Mouse (Mus musculus): ENCODE data around the gene Exph5. TPM values are rescaled to one million over a fixed set of nuclear protein-coding genes. Genes with fewer than 3 reads are reported as not detected.
A peak's percentile ranks its signal among the peaks of the same experiment; 100 is the strongest.

Exph5 gene
- polyA plus RNA-seq, 1 experiment from 2014 or later: 1.4 TPM

- no peak for ATAC-seq (ENCODE audit: insufficient number of reproducible peaks, insufficient read depth, low FRiP score, low TSS enrichment, low read depth)
- Histone ChIP-seq H3K4me1 (replicated peaks) (peaks cover 6% of the 10 kb centered on the region; the same call in 1 of the 2 replicates), H3K4me3 (replicated peaks) (no peak overlapping the region), H3K9me3 (0 out of 2 replicates have a peak, but pooled peaks cover 5% of the 10 kb centered on the region), H3K27ac (no peak overlapping the region), H3K36me3 (no peaks in the 10 kb centered on the region), H3K9ac (replicated peaks) (no peak overlapping the region), H3K4me2 (no peak overlapping the region), H3K27me3 (no peaks in the 10 kb centered on the region; the same call in 1 of the 2 replicates)
- 37% methylated on average over 10 of the region's 10 CpGs for WGBS
Observed at GRCm38 (mm10) chr9:53320894-53321650, 19.6 kb downstream of the Exph5 start.

- 84% methylated on average over 8 of the region's 8 CpGs for WGBS
- no peak for ATAC-seq (ENCODE audit: insufficient number of reproducible peaks, insufficient read depth, low FRiP score, low TSS enrichment, low read depth)
- H3K4me3 ChIP-seq (replicated peaks): no peak overlapping the region
Observed at GRCm38 (mm10) chr9:53321683-53322082, 20.2 kb downstream of the Exph5 start.

GRCm38 (mm10) chr9:53323419-53324251 is 22.2 kb downstream of the Exph5 start:
- Histone ChIP-seq H3K4me1 (replicated peaks) (peaks cover 6% of the 10 kb centered on the region; the same call in 1 of the 2 replicates), H3K4me2 (no peak overlapping the region), H3K9ac (replicated peaks) (no peak overlapping the region), H3K27ac (no peak overlapping the region), H3K9me3 (0 out of 2 replicates have a peak, but pooled peaks cover 5% of the 10 kb centered on the region), H3K27me3 (no peaks in the 10 kb centered on the region; the same call in 1 of the 2 replicates), H3K36me3 (no peaks in the 10 kb centered on the region), H3K4me3 (replicated peaks) (no peak overlapping the region)
- no peak for ATAC-seq (ENCODE audit: insufficient number of reproducible peaks, insufficient read depth, low FRiP score, low TSS enrichment, low read depth)
- WGBS: 84% methylated on average over 10 of the region's 10 CpGs

More at GRCm38 (mm10) chr9:53321683-53322082, 20.2 kb downstream of the Exph5 start:
- no peaks in the 10 kb centered on the region; the same call in 1 of the 2 replicates for H3K27me3 ChIP-seq
- H3K9ac ChIP-seq (replicated peaks): no peak overlapping the region
- no peak overlapping the region for H3K4me2 ChIP-seq
- H3K4me1 ChIP-seq (replicated peaks): peaks cover 6% of the 10 kb centered on the region; the same call in 1 of the 2 replicates
- H3K36me3 ChIP-seq: no peaks in the 10 kb centered on the region
- 0 out of 2 replicates have a peak, but pooled peaks cover 5% of the 10 kb centered on the region for H3K9me3 ChIP-seq
- no peak overlapping the region for H3K27ac ChIP-seq

GRCm38 (mm10) chr9:53325363-53326090 is 24.1 kb downstream of the Exph5 start:
- H3K9ac ChIP-seq (replicated peaks): no peak overlapping the region
- H3K4me1 ChIP-seq (replicated peaks): peaks cover 6% of the 10 kb centered on the region; the same call in 1 of the 2 replicates
- WGBS: 60% methylated on average over 4 of the region's 4 CpGs
- 0 out of 2 replicates have a peak overlapping the region, but pooled peaks have one; percentile 35 for H3K27ac ChIP-seq
- no peak for ATAC-seq (ENCODE audit: insufficient number of reproducible peaks, insufficient read depth, low FRiP score, low TSS enrichment, low read depth)
- 0 out of 2 replicates have a peak, but pooled peaks cover 3% of the 10 kb centered on the region for H3K9me3 ChIP-seq
- H3K4me2 ChIP-seq: no peak overlapping the region
- no peaks in the 10 kb centered on the region for H3K27me3 ChIP-seq
- H3K36me3 ChIP-seq: no peaks in the 10 kb centered on the region
- H3K4me3 ChIP-seq (replicated peaks): no peak overlapping the region

GRCm38 (mm10) chr9:53328203-53328602 is 26.7 kb downstream of the Exph5 start:
- H3K9me3 ChIP-seq: peaks cover 10% of the 10 kb centered on the region; the same call in 1 of the 2 replicates
- no peak overlapping the region for H3K27ac ChIP-seq
- no peaks in the 10 kb centered on the region for H3K27me3 ChIP-seq
- H3K4me1 ChIP-seq (replicated peaks): no peaks in the 10 kb centered on the region
- ATAC-seq (ENCODE audit: insufficient number of reproducible peaks, insufficient read depth, low FRiP score, low TSS enrichment, low read depth): no peak
- H3K4me3 ChIP-seq (replicated peaks): no peak overlapping the region
- 86% methylated on average over 2 of the region's 2 CpGs for WGBS
- H3K4me2 ChIP-seq: no peak overlapping the region
- no peak overlapping the region for H3K9ac ChIP-seq (replicated peaks)
- no peaks in the 10 kb centered on the region for H3K36me3 ChIP-seq

GRCm38 (mm10) chr9:53329301-53330206 is 28.1 kb downstream of the Exph5 start:
- H3K27me3 ChIP-seq: no peaks in the 10 kb centered on the region
- no peaks in the 10 kb centered on the region for H3K36me3 ChIP-seq
- ATAC-seq (ENCODE audit: insufficient number of reproducible peaks, insufficient read depth, low FRiP score, low TSS enrichment, low read depth): no peak
- H3K9ac ChIP-seq (replicated peaks): no peak overlapping the region
- WGBS: 72% methylated on average over 6 of the region's 6 CpGs
- no peak overlapping the region for H3K4me2 ChIP-seq
- H3K4me1 ChIP-seq (replicated peaks): no peaks in the 10 kb centered on the region
- no peak overlapping the region for H3K4me3 ChIP-seq (replicated peaks)
- peaks cover 10% of the 10 kb centered on the region; the same call in 1 of the 2 replicates for H3K9me3 ChIP-seq
- no peak overlapping the region for H3K27ac ChIP-seq

- Histone ChIP-seq H3K4me2 (no peak overlapping the region), H3K4me3 (replicated peaks) (no peak overlapping the region), H3K27me3 (no peaks in the 10 kb centered on the region), H3K9ac (replicated peaks) (no peak overlapping the region), H3K36me3 (no peaks in the 10 kb centered on the region), H3K27ac (no peak overlapping the region), H3K4me1 (replicated peaks) (no peaks in the 10 kb centered on the region), H3K9me3 (peaks cover 10% of the 10 kb centered on the region; the same call in 1 of the 2 replicates)
- ATAC-seq (ENCODE audit: insufficient number of reproducible peaks, insufficient read depth, low FRiP score, low TSS enrichment, low read depth): no peak
- WGBS: 88% methylated on average over 9 of the region's 9 CpGs
Observed at GRCm38 (mm10) chr9:53330247-53330646, 28.8 kb downstream of the Exph5 start.

GRCm38 (mm10) chr9:53333436-53333835 is 32.0 kb downstream of the Exph5 start:
- no peak overlapping the region for H3K4me3 ChIP-seq (replicated peaks)
- no peaks in the 10 kb centered on the region for H3K27me3 ChIP-seq
- no peak overlapping the region for H3K27ac ChIP-seq
- H3K9ac ChIP-seq (replicated peaks): no peak overlapping the region
- H3K36me3 ChIP-seq: no peaks in the 10 kb centered on the region
- peaks cover 10% of the 10 kb centered on the region; the same call in 1 of the 2 replicates for H3K9me3 ChIP-seq
- 75% methylated on average over 4 of the region's 4 CpGs for WGBS
- no peaks in the 10 kb centered on the region for H3K4me1 ChIP-seq (replicated peaks)
- no peak for ATAC-seq (ENCODE audit: insufficient number of reproducible peaks, insufficient read depth, low FRiP score, low TSS enrichment, low read depth)
- no peak overlapping the region for H3K4me2 ChIP-seq

- H3K9ac ChIP-seq (replicated peaks): no peak overlapping the region
- ATAC-seq (ENCODE audit: insufficient number of reproducible peaks, insufficient read depth, low FRiP score, low TSS enrichment, low read depth): no peak
- H3K36me3 ChIP-seq: no peaks in the 10 kb centered on the region
- H3K4me1 ChIP-seq (replicated peaks): peaks cover 3% of the 10 kb centered on the region; the same call in 1 of the 2 replicates
- no peak overlapping the region for H3K4me2 ChIP-seq
- H3K9me3 ChIP-seq: peaks cover 10% of the 10 kb centered on the region; the same call in 1 of the 2 replicates
- no peak overlapping the region for H3K27ac ChIP-seq
- no peaks in the 10 kb centered on the region for H3K27me3 ChIP-seq
- WGBS: 84% methylated on average over 3 of the region's 3 CpGs
- no peak overlapping the region for H3K4me3 ChIP-seq (replicated peaks)
Observed at GRCm38 (mm10) chr9:53335131-53335530, 33.7 kb downstream of the Exph5 start.

GRCm38 (mm10) chr9:53339603-53340002 is 38.1 kb downstream of the Exph5 start:
- Histone ChIP-seq H3K4me1 (replicated peaks) (peaks cover 6% of the 10 kb centered on the region; the same call in 1 of the 2 replicates), H3K9ac (replicated peaks) (no peak overlapping the region), H3K36me3 (no peaks in the 10 kb centered on the region), H3K27me3 (peaks cover 6% of the 10 kb centered on the region; the same call in 1 of the 2 replicates), H3K27ac (no peak overlapping the region), H3K9me3 (no peaks in the 10 kb centered on the region), H3K4me2 (no peak overlapping the region), H3K4me3 (replicated peaks) (no peak overlapping the region)
- ATAC-seq (ENCODE audit: insufficient number of reproducible peaks, insufficient read depth, low FRiP score, low TSS enrichment, low read depth): no peak
- WGBS: 64% methylated on average over 7 of the region's 7 CpGs
